Mouse (Mus musculus) cerebellum, adult 11-12 months (tissue): ENCODE results near the gene Serpina1b.
"Not testable (repeated sequence)": the region's sequence is repeated elsewhere in the genome, so short reads cannot be mapped to it uniquely, and the experiment has no call there.

Experiments used
- DNase-seq: peaks from one replicate; pipeline ENCODE4 v3.0.0; 2022

Serpina1b gene

DNA sequence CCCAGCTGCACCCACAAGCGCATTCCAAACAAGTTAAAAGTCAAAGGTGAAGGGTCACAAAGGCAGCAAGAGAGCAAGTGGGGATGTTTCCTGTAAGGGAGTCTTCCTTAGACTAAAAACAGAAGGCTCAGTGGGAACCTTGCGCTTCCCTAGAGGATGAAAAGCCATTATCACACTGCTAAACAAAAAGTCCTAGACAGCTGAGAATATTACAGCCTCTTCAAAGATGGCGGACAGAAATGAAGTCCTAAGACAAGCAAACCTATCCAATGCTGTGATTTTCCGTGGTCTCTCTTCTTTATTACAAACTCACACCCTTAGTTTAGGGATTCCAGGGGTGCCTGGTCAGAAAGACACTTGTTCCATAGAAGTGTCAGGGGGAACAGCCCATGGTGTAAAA is at the start of gene Serpina1b:
Gene Serpina1b (minus strand): TSS at position 101 of the 400 bp plus-strand sequence.
- not testable (repeated sequence) for DNase-seq

DNA sequence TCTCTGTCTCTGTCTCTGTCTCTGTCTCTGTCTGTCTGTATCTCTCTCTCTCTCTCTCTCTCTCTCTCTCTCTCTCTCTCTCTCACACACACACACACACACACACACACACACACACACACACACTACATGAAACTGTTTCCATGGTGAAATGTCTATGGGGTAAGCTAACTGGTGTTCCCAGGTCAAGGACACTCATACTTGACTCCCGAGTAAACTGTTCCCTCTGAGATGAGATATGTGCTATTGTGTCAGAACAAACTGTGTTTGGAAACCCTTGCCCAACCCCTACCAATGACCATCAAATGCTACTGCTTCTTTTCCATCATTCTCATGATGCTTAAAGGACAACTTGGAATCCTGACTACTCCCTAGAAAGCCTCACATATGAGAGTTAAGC is 36.7 kb upstream of the Serpina1b start:
- not testable (repeated sequence) for DNase-seq

DNA sequence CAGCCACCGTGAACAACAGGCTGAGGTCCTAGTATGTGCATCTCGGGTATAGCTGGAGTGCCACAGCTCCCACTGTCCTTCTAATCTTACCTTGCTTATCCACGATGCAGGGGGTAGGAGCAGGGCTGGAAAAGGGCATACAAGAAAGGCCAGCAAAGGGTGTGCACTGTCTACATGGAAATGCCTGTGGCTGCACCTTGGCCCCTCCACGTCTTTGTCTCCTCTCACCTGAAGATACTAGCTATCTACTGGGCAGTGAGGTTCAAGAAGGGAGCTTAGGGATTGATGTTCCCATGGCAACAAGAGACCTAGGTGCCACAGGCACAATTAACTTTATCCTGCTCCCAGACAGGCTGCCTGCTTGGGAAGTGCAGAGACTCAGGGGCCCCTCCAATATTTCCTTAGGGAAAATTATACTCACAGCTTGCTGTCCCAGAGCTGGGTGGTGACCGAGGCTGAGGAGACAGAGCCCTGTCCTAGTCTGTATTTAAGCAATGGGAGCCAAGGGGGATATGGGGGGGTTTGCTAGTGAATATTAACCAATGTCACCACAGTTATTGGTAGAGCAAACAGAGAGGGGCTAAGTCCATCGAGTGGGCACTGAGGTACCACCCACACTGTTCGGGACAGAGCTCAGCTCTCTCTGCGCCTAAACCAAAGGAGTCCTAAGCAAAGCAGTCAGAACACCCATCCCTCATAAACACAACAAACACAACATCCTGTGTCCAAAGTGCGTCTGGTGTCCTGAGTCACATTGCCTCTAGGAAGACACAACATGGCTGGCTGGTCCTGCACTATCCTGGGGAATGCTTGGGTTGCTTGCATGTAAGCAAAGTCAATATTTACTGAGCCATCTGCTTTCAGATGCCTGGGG is 33.2 kb upstream of the Serpina1b start, which contains the start of gene Serpina1a:
Gene Serpina1a (minus strand): TSS at position 462 of the 874 bp plus-strand sequence.
- not testable (repeated sequence) for DNase-seq

DNA sequence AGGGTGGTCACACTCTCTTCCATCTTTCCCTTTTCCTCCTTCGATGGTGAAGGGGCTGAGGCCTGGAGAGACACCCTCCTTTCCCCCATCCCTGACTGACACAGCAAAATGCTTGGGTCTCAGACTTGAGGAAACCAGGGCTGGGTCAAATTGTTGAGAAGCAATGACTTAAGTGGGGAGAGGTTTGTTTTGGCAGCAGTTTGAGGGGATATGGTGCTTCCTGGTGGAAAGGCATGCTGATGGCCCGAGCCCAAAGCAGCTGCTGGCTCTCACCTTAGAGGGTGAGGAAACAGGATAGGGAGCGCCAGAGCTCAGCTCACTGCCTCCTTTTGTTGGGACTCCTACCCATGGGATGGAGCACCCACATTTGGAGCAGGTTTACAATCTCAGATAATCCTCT is 30.8 kb upstream of the Serpina1b start:
- DNase-seq: no peak

DNA sequence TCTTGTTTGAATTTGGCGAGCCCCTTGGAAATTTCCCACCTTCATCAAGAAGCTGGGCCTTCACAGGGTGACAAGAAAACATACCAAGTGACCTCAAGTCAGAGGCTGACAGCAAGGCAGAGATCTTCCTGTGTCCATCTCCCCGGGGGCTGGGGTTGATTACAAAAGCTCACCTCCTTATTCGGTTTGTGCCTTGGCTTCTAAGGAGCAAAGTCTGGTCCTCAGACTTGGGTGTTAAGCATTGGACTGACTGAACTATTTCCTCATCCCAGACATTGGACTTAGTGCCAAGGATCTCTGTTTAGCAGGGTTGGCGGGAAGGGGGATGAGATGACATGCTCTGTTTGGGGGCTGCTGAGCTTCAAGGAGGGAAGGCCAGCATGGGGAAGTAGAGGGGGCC is 30.4 kb upstream of the Serpina1b start:
- DNase-seq: not testable (repeated sequence)

DNA sequence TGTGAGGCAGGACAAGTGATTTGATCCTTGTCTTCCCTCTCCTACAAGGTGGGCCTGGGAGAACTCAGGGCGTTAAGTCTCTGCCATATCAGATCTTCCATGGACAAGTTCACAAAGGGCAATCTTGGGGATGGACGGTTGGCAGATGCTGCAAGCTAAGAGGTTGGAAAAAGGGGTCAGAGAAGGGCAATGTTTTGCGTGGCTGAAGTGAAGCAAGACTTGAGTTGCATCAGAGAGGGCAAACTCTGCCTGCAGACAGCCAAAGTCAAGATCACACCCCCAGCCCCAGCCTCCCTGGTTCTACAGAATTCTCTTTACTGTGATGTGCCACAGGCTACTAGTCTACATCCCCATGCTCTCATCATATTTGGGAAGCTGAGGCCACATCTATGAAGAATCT is 29.4 kb upstream of the Serpina1b start:
- DNase-seq: not testable (repeated sequence)

DNA sequence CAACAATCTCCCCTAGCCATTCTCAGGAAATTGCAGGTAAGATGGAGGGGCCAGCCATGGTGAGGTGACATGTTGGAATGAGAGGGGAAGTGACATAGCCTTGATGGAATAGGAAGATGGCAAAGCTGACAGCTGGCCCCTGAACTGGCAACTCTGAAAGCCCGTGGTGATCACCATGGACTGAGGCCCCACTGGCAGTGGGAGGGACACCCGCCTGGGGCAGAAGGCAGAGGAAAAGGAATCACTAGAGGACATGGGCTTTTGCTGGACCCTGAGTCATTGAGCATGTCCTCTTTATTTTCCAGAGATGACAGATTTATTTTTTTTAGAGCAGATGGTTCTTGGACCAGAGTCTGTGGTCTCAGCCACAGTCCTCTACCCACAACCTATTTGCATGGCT is 22.9 kb upstream of the Serpina1b start:
- DNase-seq: not testable (repeated sequence)

DNA sequence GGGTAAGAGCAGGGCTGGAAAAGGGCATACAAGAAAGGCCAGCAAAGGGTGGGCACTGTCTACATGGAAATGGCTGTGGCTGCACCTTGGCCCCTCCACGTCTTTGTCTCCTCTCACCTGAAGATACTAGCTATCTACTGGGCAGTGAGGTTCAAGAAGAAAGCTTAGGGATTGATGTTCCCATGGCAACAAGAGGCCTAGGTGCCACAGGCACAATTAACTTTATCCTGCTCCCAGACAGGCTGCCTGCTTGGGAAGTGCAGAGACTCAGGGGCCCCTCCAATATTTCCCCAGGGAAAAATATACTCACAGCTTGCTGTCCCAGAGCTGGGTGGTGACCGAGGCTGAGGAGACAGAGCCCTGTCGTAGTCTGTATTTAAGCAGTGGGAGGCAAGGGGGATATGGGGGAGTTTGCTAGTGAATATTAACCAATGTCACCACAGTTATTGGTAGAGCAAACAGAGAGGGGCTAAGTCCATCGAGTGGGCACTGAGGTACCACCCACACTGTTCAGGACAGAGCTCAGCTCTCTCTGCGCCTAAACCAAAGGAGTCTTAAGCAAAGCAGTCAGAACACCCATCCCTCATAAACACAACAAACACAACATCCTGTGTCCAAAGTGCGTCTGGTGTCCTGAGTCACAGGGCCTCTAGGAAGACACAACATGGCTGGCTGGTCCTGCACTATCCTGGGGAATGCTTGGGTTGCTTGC is 2.4 kb downstream of the Serpina1b start:
- not testable (repeated sequence) for DNase-seq

DNA sequence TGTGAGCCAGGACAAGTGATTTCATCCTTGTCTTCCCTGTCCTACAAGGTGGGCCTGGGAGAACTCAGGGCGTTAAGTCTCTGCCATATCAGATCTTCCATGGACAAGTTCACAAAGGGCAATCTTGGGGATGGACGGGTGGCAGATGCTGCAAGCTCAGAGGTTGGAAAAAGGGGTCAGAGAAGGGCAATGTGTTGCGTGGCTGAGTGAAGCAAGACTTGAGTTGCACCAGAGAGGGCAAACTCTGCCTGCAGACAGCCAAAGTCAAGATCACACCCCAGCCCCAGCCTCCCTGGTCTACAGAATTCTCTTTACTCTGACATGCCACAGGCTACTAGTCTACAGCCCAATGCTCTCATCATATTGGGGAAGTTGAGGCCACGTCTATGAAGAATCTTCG is 6.3 kb downstream of the Serpina1b start:
- not testable (repeated sequence) for DNase-seq

DNA sequence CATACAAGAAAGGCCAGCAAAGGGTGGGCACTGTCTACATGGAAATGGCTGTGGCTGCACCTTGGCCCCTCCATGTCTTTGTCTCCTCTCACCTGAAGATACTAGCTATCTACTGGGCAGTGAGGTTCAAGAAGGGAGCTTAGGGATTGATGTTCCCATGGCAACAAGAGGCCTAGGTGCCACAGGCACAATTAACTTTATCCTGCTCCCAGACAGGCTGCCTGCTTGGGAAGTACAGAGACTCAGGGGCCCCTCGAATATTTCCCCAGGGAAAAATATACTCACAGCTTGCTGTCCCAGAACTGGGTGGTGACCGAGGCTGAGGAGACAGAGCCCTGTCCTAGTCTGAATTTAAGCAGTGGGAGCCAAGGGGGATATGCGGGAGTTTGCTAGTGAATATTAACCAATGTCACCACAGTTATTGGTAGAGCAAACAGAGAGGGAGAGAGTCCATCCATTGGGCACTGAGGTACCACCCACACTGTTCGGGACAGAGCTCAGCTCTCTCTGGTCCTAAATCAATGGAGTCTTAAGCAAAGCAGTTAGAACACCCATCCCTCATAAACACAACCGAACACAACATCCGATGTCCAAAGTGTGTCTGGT is 56.8 kb downstream of the Serpina1b start, which contains the start of gene Serpina1d:
Gene Serpina1d (minus strand): TSS at position 347 of the 606 bp plus-strand sequence.
- not testable (repeated sequence) for DNase-seq

DNA sequence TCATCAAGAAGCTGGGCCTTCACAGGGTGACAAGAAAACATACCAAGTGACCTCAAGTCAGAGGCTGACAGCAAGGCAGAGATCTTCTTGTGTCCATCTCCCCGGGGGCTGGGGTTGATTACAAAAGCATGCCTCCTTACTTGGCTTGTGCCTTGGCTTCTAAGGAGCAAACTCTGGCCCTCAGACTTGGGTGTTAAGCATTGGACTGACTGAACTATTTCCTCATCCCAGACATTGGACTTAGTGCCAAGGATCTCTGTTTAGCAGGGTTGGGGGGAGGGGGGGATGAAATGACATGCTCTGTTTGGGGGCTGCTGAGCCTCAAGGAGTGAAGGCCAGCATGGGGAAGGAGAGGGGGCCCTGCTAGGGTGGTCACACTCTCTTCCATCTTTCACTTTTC is 59.6 kb downstream of the Serpina1b start:
- DNase-seq: not testable (repeated sequence)

DNA sequence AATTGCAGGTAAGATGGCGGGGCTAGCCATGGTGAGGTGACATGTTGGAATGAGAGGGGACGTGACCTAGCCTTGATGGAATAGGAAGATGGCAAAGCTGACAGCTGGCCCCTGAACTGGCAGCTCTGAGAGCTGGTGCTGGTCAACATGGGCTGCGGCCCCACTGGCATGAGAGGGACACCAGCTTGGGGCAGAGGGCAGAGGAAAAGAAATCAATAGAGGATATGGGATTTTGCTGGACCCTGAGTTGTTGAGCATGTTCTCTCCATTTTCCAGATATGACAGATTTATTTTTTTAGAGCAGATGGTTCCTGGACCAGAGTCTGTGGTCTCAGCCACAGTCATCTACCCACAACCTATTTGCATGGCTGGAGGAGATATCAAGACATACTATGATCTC is 67.1 kb downstream of the Serpina1b start:
- DNase-seq: not testable (repeated sequence)

DNA sequence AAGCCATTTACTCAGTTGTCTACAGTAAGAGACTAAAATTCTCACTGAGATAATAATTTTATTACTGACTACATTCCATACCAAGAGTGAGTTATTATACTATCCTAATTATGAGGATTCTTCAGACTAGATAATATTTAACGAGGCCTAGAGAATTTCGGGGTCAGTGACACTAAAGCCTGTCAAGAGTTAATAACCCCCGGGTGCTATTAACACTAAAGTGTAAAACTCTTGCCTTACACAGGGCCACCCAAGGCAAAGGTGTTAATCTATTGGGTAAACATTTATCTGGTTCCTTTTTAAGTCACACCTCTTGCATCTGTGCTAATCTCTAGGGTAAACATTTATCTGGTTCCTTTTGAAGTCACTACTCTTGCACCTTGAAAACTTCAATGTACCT is 69.9 kb downstream of the Serpina1b start:
- DNase-seq: not testable (repeated sequence)

DNA sequence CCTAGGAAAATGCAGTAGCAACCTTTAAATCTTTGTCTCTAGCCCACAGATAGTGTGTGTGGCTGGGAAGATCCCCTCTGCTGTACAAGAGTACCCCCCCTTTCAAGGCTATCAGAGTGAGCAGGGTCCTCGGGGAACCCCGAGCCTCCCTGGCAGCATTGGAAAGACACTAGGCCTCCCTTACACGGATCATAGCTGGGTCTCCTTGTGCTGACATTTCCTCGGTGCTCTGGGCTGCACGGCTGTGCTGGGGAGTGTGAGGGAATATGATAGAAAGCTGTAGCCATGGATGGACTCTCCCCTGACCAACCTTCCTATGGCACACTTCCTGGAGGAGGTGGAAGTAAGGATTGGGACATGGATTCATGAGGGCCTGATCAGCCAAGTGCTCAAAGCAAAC is 84.2 kb downstream of the Serpina1b start:
- DNase-seq: not testable (repeated sequence)

DNA sequence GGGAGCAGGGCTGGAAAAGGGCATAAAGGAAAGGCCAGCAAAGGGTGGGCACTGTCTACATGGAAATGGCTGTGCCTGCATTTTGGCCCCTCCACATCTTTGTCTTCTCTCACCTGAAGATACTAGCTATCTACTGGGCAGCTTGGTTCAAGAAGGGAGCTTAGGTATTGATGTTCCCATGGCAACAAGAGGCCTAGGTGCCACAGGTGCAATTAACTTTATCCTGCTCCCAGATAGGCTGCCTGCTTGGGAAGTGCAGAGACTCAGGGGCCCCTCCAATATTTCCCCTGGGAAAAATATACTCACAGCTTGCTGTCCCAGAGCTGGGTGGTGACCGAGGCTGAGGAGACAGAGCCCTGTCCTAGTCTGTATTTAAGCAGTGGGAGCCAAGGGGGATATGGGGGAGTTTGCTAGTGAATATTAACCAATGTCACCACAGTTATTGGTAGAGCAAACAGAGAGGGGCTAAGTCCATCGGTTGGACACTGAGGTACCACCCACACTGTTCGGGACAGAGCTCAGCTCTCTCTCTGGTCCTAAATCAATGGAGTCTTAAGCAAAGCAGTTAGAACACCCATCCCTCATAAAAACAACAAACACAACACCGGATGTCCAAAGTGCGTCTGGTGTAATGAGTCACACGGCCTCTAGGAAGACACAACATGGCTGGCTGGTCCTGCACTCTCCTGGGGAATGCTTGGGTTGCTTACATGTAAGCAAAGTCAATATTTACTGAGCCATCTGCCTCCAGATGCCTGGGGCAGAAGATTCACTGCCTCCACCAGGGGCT is 92.2 kb downstream of the Serpina1b start:
- not testable (repeated sequence) for DNase-seq

DNA sequence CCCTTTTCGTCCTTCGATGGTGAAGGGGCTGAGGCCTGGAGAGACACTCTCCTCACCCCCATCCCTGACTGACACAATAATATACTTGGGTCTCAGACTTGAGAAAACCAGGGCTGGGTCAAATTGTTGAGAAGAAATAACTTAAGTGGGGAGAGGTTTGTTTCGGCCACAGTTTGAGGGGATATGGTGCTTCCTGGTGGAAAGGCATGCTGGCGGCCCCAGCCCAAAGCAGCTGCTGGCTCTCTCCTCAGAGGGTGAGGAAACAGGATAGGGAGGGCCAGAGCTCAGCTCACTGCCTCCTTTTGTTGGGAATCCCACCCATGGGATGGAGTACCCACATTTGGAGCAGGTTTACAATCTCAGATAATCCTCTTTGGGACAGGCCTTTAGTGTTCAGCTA is 94.6 kb downstream of the Serpina1b start:
- DNase-seq: not testable (repeated sequence)

DNA sequence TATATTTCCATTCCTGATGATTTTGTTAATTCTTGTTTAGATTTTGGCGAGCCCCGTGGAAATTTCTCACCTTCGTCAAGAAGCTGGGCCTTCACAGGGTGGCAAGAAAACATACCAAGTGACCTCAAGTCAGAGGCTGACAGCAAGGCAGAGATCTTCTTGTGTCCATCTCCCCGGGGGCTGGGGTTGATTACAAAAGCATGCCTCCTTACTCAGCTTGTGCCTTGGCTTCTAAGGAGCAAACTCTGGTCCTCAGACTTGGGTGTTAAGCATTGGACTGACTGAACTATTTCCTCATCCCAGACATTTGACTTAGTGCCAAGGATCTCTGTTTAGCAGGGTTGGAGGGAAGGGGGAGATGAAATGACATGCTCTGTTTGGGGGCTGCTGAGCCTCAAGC is 95.1 kb downstream of the Serpina1b start:
- not testable (repeated sequence) for DNase-seq

DNA sequence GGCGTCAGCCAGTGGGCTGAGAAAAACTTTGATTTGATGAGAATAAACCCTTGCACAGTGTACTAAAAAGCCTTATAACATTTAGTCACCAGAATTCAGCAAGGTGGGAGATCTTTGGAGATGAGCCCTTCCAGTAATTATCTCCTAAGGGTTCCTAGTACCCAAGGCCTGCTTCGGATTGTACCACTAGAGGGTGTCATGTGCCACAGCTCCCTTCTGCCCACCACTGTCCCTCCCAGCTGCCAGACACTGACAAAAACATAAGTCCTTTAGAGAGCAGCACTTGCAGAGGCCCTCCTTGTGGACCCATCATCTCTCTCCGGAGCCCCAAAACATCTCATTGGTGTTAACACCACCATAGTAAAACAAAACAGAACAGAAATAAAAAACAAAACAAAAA is 118.6 kb downstream of the Serpina1b start:
- no peak for DNase-seq

DNA sequence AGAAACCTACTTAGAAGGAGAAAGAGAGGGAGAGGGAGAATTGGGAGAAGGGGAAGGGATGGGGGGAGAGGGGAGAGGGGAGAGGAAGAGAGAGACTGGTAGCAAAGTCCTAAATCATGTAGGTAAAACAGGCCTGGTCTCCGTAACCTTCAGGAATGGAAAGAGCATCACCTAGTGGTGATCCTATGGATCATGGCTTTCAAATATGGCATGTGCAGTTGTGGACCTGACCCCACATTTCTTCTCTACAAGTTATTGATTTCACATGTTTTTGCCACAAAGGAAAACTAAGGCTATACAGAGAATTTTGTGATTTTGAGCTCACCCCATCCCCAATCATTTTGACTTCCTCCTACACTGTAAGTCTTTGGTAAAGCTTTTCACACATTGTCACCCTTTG is 119.8 kb downstream of the Serpina1b start:
- no peak for DNase-seq

DNA sequence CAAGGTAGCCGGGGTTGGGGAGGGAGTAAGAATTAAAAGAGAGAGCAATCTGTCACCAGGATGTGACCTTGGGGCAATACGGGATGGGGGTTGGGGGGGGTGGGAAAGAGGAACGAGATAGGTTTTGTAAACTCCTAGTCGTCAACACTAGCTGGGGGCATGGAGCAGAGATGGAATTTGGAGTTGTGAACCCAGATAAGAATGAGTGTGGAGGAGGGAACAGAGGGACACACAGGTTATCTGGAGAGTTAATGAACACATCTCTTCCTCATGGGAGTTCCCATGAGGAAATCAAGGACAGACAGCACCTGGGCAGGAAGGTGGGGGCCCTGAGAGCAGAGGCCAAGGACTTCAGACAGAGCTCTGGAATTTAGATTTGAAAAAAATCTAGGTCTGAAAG is 124.1 kb downstream of the Serpina1b start:
- no peak for DNase-seq

DNA sequence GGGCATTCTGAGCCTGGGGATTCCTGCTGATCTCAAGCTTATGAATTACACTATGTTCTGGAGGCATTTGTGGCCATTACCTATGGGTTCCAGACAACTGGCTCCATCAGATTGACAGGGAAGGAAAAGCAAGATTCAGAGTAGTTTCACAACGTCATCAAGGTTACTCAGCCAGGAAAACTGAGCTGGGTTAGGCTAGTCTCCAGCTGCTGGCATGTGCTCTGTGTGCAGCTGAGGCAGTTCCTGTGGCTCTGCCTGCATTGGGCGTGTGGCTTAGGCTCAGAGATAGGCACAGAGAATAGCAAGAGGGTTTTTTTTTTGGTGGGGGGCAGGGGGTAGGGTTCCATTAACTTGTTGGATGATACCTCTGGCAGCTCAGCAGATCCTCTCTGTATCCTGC is 124.6 kb downstream of the Serpina1b start:
- DNase-seq: no peak

DNA sequence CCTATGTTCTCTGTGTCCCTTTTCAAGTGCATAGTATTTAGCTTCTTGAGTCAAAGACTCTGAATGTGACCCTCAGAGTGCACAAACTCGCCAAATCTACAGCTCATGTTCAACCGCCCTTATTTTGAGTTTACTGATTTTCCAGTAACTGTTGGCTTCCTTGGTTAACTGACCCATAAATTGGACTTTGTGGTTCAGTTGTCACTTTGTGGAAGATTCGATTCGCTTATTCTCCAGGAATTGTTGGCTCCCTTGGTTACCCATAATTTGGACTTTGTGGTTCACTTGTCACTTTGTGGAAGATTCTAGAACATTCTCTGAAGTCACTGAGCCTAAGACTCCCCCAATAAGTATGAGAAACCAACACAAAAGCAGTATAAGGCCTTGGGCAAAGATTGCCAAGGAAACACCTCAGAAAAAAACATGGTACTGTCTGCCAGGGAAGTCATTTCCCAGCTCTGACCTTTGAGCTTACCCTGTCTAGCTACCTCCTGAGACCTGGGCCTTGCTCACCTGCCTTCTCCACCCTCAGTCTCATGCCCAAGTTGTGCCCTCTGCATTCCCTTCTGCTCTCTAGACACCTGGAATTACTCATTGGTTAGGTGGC is 129.9 kb downstream of the Serpina1b start:
- DNase-seq: no peak
